Mouse (Mus musculus): ENCODE data around the gene Lrrc4.

The Lrrc4 gene

DNA sequence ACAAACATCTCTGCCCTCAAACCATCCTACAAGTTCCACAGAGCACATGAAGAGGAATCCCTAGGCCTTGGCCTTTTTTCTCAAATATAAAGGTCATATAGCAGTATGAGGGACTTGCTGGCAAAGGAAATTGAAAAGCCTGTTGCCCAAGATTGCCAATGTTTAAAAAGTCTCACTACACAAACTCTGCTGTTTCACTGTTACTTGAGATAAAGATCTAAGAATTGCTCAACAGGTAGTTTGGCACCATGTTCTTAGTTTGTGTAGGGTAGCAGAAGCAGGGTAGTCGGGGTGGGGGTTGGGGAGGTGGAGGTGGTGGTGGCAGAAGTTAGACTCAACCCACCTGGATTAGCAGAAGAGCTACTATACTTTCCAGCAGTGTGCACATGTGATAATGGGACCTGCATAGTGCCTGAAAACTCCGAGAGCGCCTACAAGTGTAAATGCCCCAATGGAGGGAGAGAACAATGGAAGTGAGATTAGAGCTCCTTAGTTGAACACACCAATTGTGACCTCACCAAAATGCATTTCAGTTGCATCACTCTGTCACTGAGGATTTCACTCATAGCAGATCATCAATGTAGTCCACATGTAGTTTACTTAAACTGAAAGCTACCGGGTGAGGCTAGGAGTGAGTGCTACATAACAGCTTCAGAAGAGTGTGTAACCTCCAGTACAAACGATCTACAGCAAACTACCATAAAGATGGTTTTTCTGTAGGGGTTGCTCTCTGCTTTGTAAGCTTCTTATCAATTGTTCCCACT lies 97.5 kb downstream of the Lrrc4 start:
- in situ Hi-C loops (cut with MboI, MseI) = no loop called here

DNA sequence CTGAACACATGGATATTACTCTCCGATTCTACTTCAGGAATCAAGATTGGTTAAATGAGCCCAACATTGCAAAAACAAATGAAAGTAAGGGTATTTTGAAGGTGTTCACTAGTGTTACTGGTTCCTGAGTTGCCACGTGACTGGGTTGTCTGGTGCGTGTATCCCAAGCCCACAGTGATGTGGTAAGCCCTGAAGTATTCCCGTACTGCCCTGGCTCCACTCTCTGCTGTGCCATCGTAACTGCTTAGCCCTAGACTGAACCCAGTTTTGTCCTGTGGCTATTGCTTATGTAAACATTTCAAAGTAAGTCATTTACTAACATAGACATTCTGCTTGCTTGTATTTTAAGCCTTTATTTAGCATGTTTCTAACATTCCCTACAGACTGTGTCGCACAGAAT lies 100.3 kb downstream of the Lrrc4 start:
- in situ Hi-C loops (cut with MboI, MseI) = no loop called here

DNA sequence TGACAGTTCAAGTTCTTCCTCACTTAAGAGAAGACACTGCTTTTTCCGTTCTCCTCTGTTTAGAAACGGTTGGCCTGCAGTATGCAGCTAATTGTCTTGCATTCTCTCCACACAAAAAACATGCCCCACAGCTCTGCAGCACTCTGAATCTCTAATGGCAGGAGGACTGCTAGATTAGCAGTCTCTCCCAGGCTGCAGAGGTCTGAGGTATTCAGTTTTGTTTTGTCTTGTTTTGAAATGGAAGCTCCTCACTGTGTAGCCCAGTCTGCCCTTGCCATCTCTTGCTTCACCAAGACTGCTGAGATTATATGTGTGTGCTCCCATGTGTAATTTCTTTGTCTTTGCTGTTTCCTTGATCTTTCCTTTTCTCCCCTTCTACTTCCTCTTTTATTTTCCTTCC lies 101.9 kb downstream of the Lrrc4 start:
- in situ Hi-C loops (cut with MboI, MseI) = no loop called here

DNA sequence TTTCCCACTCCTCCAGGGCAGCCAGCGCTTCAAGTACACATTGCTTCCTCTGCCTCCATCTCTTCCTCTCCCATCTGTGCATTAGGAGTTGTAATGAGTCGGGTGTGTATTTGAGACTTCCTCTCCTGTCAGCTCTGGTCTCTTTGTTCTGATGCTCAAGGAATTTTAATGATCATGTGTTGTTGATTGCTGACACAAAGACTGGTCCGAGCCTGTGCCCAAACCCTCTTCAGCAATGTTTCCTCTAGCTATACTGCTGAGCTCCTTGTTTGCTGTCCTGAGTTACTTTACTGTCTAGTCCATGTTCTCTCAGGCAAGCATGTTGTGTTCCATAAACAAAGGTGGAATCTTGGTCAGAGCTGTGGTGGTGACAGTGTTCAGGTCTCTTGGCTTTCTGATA lies 102.3 kb downstream of the Lrrc4 start:
- in situ Hi-C loops (cut with MboI, MseI) = no loop called here

DNA sequence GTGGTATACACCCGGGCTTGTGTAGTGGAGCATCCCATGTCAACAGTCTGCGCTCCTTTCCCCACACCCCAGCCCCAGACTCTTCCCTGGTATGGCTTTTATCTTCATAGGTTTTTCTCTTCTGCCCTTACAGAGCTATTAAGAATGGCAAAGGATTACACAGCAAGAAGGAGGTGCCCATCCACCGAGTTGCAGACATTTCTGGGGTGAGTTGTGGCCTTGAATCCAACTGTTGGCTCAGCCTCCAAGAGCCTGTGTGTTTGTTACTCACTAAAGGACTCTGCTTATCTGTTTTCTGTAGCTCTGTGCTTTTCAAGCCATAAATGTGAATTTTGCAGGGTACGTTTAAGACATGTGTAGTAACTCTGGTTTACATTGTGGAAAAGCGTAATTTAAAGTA lies 106.8 kb downstream of the Lrrc4 start:
- in situ Hi-C loops (cut with MboI, MseI) = no loop called here

DNA sequence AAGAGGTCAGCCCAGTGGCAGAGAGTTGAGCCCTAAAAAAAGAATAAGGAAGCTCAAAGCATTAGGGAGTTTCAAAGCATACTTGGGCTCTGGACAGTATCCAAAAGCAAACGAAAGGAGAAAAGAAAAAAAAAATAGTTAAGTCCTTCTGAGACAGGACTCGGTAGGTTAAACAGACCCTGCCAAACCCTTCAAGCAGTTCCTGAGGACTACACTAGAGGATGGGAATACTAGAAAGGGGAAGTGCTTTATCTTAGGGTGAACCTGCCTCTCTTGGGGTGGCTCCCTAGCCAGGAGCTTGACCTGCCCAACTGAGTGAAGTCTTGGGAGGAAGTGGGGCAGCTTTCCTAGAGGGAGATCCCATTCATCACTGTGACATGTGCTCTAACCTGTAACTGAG lies 108.5 kb downstream of the Lrrc4 start:
- in situ Hi-C loops (cut with MboI, MseI) = no loop called here

DNA sequence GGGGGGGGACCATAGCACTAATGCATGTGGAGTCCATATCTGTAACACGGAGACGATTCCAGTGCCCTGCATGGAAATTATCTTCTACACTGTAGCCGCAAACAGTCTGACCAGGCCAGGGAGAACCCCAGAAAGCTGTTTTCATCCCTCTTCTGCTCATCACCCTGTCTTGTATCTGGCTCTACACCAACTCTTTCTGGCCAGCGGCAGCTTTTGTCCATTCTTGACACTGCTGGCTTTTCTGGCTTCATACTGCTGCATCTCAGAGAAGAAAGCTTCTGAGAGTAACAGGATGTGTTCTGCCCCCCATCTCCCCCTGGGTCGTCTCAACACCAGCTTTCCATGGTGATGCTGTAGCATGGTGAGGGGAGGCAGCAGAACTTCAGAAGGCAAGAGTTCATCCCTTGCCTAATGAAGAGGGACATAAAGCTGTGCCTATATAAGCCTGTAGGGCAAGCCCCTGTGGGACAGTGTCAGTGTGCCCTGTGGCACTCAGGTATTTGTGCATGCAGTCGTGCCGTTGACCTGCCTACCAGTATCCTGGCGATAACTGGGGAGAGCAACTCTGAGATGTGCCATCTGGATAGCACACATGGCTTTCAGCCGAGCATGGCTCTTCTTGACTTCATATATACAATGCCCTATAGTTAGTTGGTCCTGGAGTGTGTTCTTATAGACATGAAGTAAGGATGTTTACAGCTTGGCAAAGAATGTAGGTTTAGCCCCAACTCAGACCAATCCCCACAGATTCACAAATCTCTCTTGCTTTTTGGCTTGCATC lies 111.0 kb downstream of the Lrrc4 start:
- in situ Hi-C loops (cut with MboI, MseI) = no loop called here

DNA sequence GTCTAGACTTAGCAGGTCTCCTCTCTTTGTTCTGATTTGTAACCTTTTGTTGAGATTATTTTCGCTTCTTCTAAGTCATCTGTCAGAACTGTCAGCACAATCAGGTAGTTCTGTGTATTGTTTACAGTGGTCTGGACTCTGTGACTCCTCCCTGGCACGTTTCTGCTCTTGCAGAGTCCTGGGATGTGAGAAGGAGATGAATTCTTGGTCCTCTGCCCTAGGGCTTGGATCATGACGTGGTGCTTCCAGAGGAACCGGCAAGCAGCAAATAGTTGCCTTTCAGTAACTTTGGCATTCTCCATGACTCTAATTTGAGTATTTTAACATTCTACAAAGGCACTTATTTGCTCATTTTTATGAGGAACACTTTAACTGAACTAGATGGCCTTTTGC lies 113.7 kb downstream of the Lrrc4 start:
- in situ Hi-C loops (cut with MboI, MseI) = no loop called here

DNA sequence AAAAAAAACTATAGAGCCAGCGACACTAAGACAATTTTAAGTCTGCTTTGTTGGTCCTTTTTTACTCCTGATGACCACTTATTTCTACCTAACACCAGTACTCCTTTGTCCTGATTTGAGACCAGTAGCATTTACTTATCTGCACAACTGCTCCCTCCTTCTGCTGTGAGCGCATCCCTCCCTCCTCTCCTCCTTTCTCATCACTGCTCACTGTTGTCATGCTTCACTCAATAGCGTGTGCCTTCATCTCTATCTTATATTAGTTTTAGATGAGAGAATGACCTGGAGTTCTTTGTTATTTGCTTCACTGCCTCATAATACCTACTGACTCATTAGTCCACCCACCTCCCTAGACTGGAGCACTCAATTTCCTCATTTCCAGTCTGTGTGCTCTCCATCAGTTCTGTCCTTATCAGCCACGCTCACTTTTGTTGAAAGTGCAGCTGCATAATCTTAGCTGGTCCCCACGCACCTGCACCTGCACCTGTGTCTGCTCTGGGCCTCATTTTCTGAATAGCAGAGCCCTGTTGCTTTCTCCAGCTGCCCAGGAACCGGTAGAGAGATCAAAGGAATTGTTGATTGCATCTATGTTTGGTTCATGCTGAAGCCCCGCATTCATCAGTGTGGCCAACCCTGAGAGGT lies 114.2 kb downstream of the Lrrc4 start:
- in situ Hi-C loops (cut with MboI, MseI) = no loop called here

DNA sequence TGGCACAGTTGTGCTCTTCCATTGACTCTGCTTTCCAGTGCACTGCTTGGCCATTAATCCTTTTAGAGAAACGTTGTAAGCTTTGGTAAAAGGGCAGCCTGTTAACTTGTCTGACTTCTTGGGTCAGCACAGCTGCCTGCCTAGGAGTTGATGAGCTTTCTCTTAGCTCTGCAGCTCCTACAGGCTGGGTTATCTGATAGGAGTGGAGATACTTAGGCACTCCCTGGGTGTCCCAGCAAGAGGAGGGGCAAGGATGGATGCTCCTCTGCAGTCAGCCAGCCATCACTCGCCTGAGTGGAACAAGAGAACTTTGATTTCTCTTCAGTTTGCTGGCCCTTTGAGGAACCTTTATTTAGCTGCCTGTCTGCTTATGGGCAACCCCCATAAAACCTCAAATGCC lies 121.5 kb downstream of the Lrrc4 start:
- in situ Hi-C loops (cut with MboI, MseI) = no loop called here

DNA sequence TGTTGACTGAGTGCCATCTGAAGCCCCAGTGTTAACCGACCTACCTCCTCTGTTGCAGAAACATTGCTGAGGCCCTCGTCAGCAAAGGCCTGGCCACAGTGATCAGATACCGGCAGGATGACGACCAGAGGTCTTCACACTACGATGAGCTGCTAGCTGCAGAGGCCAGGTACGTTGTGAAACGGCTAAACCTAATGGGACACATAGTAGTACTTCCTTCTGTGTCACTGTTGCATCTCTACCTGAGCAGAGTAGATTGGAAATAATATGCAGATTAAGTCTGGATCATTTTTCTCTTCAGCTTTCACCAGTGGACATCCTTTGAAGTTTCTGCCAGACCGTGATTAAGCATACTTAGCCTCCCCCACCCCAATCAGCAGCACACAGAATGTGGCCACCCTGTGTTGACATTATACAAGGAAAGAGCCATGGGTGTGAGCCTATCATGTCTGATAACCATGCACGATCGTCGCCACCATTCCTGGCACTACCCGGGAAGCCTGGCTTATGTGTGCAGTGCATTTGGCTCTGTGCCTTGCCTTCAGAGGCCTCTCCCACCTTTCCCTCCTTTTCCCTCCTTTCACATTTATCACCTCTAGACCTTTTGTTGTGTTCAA lies 124.5 kb downstream of the Lrrc4 start:
- in situ Hi-C loops (cut with MboI, MseI) = no loop called here

DNA sequence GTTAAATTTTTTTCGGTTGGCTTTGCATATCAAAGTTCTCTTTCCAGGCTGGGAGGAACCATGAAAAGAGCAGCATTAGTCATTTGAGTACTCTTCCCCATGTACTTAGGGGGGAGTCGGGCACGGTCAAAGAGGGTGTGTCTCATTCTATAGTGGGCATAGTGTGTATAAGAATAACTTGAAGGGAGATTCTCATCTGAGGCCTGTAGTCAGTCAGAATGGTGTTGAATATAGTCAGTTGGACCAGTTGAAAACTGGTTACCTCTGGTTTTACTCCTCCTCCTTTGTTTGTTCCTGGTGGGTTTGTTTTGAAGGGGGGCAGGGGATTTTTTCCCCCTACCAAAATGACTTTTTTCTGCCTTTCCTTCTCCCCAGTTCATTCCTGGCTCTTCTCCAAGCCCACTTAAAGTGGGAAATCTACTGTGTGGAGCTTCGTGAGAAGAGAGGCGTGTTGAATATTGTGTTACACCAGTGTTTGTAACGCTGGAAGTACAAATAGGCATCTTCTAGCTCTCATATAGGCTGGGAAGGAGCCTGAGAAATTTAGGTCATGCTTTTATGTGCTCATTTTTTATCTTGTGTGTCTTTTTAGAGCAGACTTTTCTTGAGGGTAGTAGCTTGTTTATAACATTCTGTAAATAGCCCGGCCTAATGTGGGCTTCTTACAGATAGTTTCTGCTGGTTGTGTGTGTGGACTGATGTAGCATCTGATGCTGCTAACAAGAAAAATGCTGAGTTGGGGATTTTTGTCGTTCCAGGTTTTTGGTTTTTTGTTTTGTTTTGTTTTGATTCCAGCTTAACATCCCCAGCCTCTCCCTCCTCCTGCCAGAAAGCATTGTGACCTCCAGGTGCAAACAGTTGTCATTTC lies 125.2 kb downstream of the Lrrc4 start:
- in situ Hi-C loops (cut with MboI, MseI) = no loop called here

DNA sequence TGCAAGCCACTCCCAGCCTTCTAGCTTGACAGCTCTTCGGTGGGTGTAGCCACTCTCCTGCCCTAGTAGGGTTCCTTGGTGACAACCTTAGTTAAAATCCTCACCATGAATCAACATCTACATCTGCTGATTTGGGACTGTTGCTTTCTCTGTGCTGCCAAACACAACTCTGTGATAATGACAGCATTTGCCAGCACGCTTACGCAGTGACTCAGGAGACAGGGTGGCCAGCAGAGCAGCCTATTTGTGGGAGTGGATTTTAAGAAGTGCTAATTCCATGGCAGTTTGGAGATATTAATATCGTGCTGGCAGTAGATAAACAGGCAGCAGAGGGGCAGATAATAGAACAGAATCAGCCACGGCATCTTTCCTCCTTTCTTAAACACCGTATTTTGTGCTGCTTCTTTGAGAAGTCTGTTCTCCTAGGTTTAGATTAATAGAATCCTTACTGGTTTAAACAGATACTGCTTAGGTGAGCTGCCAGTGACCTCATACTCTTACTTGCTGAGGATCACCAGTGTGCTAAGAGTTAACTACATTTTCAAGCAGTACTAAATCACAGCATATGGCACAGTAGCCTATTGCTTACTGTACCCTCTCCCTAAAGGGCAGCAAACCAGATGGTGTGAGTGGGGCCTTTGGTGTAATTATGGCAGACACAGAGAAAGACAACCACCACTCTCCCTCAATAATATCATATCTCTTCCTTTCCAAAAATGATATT lies 126.0 kb downstream of the Lrrc4 start:
- in situ Hi-C loops (cut with MboI, MseI) = no loop called here

DNA sequence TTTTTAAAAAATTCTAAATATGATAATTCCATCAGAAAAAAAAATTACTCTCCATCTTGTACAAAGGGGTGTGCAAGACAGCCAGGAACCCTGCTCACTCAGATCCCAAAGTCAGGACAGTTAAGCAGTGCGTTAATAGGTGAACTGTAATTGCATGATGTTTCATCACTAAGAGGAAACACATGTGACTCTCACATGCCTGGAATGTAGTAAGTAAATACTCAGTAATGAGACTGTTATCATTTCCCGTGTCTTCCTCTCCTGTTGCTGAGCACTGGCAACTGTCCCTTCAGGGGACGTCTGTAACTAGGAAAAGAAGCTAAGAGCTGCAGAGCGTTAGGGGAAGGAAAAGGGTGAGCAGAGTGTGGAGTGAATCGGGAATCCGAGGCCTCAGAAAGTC lies 126.9 kb downstream of the Lrrc4 start:
- in situ Hi-C loops (cut with MboI, MseI) = no loop called here

DNA sequence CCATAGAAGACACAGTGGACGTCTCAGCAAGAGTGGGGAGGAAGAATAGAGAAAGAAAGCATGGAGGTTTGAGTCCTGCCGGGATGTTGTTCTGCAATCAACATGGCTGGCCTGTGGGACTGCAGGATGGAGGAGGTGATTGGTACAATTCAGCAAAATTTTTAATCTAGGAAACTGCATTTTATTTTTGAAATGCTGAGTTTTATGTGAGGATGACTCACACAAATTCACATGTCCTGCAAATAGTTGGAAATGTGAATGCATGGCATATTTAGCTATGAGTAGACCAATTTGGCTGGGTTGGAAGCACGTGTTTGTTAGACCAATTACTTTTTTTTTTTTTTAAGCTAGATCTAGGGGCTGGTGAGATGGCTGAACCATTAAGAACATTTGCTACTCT lies 134.3 kb downstream of the Lrrc4 start:
- in situ Hi-C loops (cut with MboI, MseI) = no loop called here

DNA sequence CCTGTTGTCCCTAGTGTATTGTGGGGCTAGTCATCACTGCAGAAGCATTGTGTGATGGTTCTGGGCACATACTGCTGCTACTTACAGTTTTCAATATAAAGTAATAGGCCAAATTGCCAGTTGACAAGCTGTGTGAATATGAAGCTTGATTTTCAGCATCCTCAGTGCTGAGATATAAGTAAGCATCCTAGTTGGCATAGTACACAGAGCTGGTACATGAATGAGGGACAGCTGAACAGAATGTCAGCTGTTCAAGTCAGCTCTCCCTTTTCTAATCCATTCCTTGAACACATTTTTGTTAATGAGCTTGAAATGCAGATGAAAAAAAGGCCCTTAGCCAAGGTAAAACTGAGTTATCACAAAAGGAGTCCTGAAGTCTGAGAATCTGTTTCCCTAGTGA lies 138.9 kb downstream of the Lrrc4 start:
- in situ Hi-C loops (cut with MboI, MseI) = no loop called here

DNA sequence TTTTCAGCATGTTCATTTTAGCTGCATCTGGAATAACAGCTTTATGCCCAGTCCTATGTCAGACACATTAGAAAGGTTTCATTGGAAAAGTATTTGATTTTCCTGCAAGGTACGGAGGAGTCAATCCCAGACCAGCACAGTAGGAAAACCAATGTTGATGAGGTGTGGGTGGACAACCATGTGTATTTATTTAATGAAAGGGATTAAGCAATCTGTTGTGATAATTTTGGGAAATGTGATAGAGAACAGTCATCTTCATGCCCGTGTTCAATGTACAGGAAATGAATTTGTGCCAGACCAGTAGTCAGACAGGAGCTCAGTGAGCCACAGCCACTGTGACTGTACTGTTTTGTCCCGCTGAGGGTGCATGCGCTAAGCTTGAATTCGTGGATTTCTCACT lies 143.8 kb downstream of the Lrrc4 start:
- in situ Hi-C loops (cut with MboI, MseI) = no loop called here

DNA sequence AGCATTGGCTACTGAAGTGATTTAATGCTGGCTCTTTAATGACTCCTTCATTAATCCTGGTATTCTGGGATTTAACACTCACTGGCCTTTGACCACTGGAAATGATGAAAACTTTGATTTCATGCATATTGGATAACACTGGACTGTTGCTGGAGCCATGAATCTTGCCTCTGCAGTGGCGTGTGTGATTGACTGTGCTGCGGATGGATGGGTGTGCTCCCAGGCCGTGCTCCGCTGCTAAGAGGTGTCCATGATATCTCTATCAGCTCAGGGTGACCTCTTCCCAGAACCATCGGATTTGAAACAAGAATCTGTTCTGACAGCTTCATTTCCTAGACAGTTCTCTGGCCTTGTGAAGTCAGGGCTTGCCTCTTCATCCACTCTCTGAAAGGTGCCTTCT lies 145.8 kb downstream of the Lrrc4 start:
- in situ Hi-C loops (cut with MboI, MseI) = no loop called here

DNA sequence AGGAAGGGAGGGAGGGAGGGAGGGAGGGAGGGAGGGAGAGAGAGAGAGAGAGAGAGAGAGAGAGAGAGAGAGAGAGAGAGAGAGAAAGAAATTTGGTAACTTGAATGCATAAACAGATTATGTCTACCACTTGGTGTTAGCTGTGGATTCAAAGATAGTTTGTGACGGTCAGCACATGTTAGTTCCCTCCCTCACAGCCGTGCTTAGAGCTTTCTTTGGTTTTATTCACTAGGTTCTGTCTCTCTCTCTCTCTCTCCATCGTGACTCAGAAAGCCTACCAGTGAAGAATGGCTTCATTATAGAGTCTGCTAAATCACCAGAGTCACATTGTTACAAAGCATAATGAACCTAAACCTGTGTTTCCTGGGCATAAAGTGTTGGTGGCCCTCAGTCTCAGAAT lies 146.5 kb downstream of the Lrrc4 start:
- in situ Hi-C loops (cut with MboI, MseI) = no loop called here

DNA sequence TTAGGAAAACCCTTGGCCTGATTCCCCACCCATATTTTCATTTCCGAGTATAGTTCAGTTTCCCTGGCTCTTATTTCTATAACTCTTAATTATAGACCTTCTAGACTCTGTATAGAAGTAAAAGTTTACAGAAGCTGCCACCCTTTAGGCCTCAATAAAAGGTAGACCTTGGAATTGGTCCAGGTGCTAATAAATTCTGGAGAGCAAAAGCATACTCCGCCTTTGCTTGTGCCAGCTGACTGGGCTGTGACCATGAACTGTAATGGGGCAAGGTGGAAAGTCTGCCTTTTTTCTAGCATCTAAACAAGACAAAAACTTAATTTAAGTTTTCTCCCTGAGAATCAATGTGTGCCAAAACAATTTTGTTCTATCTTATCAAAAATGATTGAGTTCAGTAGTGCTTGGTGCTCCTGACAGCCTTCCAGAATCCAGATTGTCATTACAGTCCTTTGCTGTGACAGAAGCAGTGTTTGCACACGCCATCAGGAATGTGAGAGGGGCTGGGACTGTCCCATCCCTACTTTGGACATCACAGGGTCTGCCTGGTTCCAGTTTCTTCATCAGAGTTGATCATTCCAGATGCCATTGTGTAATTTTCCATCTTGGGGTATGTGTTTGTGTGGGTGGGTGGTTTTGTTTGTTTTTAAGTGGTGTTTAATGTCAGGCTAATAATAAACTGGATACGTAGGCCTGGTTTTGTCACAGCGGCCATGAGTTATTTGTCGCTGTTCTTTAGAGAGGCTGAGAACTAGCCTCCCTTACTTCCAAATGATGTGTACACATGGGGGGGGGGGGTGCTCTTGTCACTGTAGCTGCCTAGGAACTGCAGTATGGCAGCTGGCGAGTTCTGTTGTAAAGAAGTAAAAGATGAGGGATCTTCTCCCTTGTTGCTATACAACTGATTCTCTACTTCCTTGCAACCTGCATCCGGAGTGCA lies 149.8 kb downstream of the Lrrc4 start:
- in situ Hi-C loops (cut with MboI, MseI) = no loop called here
